Mouse (Mus musculus) left cerebral cortex, adult 2 months (tissue): ENCODE data around the gene Rbbp5. TPM values are rescaled to one million over a fixed set of nuclear protein-coding genes. Genes with fewer than 3 reads are reported as not detected.
A peak's percentile ranks its signal among the peaks of the same experiment; 100 is the strongest.
"Not testable (repeated sequence)": the region's sequence is repeated elsewhere in the genome, so short reads cannot be mapped to it uniquely, and the experiment has no call there.

Source experiments
- DNase-seq, 2 experiments: peaks; one replicate each; pipeline ENCODE4 v3.0.0; 2021 to 2022; ENCODE audit warnings: low spot score in 2 of 2, mixed read lengths in 1 of 2; ENCODE audit errors: extremely low spot score in 1 of 2
- H3K27ac ChIP-seq: fragments of 200-600 bp; 2 replicates; pipeline ENCODE4 v1.8.1; 2022
- H3K4me3 ChIP-seq: fragments of 200-600 bp; 2 replicates; pipeline ENCODE4 v1.8.1; 2022
- CTCF ChIP-seq: fragments of 200-600 bp; IDR thresholded peaks from 2 replicates; pipeline ENCODE4 v1.8.1; 2022; ENCODE audit warnings: antibody characterized with exemption, mild to moderate bottlenecking, moderate library complexity
- intact Hi-C: fragments of 180-260 bp; cut with DNase I; formaldehyde crosslinking; loops from one replicate; pipeline ENCODE4 v1.15.1; 2025
- total RNA-seq, 2 experiments: library from RNA; stranded (reverse); gene quantifications; 2 replicates each; pipeline ENCODE4 v1.2.3; 2021

Gene Rbbp5
- total RNA-seq, 2 experiments from 2014 or later, result 55.1 to 62.5 TPM

DNA sequence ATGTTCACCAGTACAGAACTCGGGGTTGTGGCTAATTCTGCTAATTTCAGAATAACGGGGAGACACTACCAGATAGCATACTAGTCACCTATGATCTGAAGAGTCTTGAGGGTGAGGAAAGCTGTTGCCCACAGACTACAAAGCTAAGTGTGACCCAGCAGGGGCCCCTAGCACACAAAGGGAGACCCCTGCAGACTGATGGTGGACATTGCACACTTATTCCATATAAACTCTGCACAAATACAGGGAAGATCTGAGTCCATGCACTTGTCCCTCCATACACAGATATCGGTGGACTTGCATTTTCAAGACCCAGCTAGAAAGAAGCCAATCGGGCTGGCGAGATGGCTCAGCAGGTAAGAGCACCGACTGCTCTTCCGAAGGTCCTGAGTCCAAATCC is 7.6 kb upstream of the Rbbp5 start:
- intact Hi-C loops, result no loop called here
- H3K27ac ChIP-seq, result no peak overlapping the region
- no peak for DNase-seq

DNA sequence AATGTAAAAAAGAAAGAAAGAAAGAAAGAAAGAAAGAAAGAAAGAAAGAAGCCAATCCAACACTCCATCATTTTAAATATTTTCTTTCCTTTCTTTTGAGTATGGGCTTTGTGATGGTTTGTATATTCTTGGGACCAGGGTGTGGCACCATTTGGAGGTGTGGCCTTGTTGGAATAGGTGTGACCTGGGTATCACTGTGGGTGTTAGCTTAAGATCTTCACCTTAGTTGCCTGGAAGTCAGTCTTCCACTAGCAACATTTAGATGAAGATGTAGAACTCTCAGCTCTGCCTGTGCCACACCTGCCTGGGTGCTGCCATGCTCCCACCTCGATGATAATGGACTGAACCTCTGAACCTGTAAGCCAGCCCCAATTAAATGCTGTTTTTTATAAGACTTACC is 7.1 kb upstream of the Rbbp5 start:
- H3K4me3 ChIP-seq, DNase-seq, H3K27ac ChIP-seq, intact Hi-C loops: not testable (repeated sequence)

More for the DNA sequence above, 7.6 kb upstream of the Rbbp5 start:
- no peak overlapping the region for H3K4me3 ChIP-seq
- no peak; the same call in none of the 2 replicates for TF ChIP-seq CTCF

DNA sequence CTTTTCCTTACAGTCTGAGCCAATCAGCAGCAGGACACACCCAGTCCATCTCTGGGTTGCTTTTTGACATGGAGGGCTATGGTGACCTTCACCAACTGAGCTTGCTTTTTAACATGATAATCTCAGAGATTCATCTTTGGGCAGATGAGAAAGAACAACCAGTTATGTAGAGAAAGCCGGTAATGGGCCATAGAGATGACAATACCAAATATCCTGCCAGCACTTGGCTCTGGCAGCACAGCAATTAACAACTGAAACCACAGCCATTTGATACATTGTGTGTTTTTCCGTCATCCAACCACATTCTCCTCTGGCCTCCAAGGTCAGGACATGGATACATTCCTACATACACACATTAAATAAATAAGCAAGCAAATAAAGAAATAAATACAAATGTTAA is 6.1 kb upstream of the Rbbp5 start:
- intact Hi-C loops, result no loop called here
- TF ChIP-seq CTCF, result no peak
- H3K4me3 ChIP-seq, result no peak overlapping the region
- DNase-seq, result no peak
- H3K27ac ChIP-seq, result no peak overlapping the region

DNA sequence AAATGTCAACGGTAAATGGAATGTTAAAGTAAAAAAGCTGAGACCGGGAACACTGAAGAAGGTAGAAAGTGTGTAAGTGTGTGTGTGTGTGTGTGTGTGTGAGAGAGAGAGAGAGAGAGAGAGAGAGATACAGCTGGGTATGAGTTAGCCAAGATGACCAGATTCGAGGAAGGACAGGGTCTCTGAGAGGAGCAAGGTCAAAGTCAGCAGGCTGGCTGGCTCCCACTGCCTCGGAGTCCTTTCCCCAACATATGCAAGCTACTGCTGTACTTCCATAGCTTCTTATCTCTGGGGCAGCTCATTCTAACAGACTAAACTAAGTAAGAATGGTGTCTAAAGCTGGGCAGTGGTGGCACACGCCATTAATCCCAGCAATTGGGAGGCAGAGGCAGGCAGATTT is 5.7 kb upstream of the Rbbp5 start:
- H3K27ac ChIP-seq, result no peak overlapping the region
- H3K4me3 ChIP-seq, result no peak overlapping the region
- intact Hi-C loops, result no loop called here
- no peak for TF ChIP-seq CTCF
- DNase-seq, result no peak

DNA sequence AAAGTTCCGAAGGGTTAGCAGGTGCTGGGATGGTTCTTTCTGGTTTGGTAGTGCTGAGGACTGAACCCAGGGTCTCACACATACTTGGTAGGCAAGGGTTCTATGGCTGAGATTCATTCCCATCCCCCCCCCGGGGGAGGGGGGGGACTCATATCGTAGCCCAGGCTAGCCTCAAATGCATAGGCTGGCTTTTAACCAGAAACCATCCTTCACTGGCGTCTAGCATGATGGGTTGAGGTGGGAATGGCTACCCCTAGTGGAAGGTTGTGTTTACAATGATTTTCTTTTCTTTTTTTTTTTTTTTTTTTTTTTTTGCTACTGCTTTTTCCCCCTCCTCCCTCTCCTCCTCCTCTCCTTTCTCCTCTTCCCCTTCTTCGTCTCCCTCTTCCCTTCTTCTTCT is 4.6 kb upstream of the Rbbp5 start:
- no peak for DNase-seq
- Histone ChIP-seq H3K4me3 (no peak overlapping the region), H3K27ac (no peak overlapping the region)
- intact Hi-C loops, result no loop called here
- TF ChIP-seq CTCF, result peak; percentile 30

DNA sequence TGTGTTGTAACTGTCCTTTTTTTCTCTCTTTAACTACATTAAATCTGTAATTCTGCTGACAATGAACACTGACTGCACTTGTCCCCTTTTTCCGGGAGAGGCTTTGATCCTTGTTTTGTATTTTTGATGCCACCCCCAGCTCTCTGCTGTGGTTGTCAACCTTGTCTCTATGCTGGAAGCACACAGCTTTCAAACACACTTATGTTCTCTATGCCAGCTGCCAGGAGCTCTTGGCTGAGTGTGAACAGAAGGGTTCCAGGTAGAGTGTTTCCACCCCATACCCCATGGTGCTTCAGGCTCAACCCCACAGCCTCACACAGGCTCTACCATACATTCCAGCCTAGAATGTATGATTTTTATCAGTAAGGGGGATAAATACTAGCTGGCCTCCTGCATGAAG is 2.7 kb upstream of the Rbbp5 start:
- no peak for DNase-seq
- TF ChIP-seq CTCF, result no peak
- intact Hi-C loops, result no loop called here
- Histone ChIP-seq H3K27ac (no peak overlapping the region), H3K4me3 (no peak overlapping the region)

DNA sequence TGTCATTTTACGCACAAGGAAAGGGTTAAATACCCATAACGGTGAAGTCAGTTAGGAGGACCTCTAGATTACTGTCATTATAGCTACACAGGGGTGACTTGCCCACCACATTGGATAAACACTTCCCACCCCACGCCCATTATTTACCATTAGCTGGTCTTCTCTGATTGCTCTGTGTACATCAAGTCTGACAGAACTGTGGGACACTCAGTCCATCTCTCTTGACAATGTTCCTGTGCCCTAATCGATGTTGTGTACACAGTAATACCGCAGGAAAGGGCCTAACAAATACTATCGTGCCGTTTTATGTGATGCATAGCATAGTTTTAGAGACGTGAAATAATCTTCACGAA is 614 bp upstream of the Rbbp5 start:
- peak overlapping the region; percentile 81 for H3K4me3 ChIP-seq
- H3K27ac ChIP-seq, result peak overlapping the region; percentile 100
- no peak for TF ChIP-seq CTCF
- intact Hi-C loops, result loop anchor here (2.0 kb wide), 1 partner anchor 110 kb away; no protein-coding TSS in a partner anchor
- no peak for DNase-seq

DNA sequence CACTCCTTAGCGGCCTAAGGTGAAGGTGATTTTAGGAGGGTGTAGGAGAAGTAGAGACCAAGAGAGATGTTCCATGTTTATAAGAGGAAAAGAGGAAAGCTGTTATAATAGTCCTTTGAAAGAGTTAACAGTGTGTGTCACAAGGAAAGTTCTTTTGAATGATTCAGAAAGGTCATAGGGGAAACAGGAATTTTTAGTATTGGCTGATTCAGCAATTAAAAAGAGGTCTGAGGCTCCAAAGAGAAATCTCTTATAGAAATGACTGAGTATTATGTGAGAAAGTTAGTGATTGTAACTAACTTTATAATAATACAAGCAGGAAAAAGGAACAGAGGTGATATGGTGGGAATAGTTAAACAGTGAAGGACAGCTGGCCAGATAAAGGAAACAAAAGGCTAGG is 2.3 kb downstream of the Rbbp5 start:
- no peak for TF ChIP-seq CTCF
- intact Hi-C loops, result no loop called here
- H3K27ac ChIP-seq, result no peak overlapping the region
- DNase-seq, result no peak
- no peak overlapping the region for H3K4me3 ChIP-seq

DNA sequence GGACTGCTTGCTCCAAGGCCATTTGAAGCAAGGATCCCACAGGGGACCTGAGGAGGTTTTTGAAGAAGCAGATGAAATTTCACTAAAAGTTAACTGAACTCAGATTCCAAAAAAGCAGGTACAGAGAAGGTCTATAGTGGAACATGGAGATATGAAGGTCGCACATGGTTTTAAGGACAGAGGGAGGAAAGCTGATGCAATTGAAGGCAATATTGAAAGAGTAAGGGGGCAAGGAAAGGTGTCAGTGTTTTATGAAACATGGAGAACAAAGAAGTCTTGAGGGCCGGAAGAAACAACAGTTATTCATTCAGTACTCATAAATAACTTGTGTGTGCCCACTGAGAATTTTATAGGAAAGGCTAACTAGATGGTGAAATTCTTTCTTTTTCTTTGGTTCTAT is 4.5 kb downstream of the Rbbp5 start:
- intact Hi-C loops, result no loop called here
- no peak for TF ChIP-seq CTCF
- DNase-seq, result no peak
- Histone ChIP-seq H3K4me3 (no peak overlapping the region), H3K27ac (no peak overlapping the region)

DNA sequence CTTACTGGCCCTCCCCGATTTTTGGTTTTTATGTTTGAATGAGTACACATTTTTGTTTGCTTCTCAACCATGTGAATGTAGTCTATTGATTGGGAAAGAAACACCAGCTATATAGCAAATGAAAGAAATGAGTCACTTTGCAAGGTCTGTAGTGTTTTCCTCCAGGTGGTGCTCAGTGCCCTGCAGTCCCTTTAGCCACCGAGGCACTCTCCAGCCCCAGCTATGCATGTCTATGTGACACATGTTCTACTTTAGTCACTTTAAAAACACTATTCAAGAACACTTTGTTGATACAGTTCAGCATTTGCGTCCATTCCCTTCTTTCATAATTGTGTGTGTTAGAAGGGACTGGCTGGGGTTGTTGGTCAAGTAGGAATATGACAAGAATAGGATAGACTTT is 6.1 kb downstream of the Rbbp5 start:
- DNase-seq, result no peak
- no peak overlapping the region for H3K4me3 ChIP-seq
- intact Hi-C loops, result no loop called here
- no peak for TF ChIP-seq CTCF
- no peak overlapping the region for H3K27ac ChIP-seq

DNA sequence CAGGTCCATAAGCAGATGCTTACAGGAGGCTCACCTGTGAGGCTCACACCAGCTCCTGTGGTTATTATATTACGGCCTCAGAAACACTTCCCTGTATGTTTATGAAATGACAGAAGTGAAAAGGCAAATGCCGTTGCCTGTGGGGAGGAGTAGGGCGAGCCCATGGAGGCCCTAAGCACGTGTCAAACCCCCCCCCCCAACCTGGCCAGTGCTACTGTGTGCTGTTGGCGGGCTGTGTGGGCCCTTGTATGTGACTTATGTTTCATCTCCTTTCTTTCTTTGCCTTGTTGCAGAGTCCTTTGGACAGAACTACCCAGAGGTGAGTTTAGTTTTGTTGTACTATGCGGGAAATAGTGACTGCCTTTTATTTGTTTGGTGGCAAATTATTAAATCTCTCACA is 6.6 kb downstream of the Rbbp5 start:
- no peak for TF ChIP-seq CTCF
- intact Hi-C loops, result no loop called here
- Histone ChIP-seq H3K27ac (no peak overlapping the region), H3K4me3 (no peak overlapping the region)
- no peak for DNase-seq

DNA sequence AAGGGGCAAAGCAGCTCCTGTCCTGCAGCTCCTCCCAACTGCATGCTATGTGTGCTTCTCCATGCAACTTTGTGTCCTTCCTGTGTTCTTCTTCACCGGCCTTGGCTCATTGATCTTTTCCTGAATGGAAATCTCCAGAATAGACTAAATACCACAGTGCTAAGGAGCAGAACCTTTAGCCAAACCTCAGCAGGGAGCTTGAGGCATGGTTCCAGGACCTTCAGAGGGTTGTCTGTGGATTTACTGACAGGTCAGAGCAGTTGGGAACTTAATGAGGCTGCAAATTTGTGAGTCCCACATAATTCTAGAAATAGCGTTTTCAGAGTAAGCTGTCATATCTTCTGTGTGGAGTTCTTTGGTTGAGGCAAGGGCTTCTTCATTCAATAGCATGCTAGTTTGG is 23.4 kb downstream of the Rbbp5 start:
- H3K4me3 ChIP-seq, result no peak overlapping the region
- no peak for TF ChIP-seq CTCF
- intact Hi-C loops, result no loop called here
- DNase-seq, result no peak
- H3K27ac ChIP-seq, result no peak overlapping the region

DNA sequence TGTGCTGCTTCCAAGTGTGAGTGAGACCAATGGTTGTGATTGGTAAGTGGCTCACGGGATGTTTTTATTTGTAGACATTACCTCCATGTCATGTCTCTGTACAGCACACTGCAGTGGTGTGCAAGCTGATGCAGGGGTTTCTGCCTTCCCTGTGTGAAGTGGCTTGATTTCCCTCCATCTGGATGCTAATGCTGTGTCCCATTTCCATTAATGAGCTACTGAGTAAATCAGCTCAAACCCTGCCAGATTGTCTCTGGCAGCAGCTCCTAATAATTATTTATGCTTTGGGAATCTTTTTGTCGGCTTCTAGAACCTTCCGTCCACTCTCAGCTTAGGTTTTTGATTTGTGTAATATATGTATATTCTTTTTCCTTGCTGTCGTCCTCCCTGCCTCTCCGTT is 28.0 kb downstream of the Rbbp5 start:
- DNase-seq, result no peak
- Histone ChIP-seq H3K27ac (peak overlapping the region; percentile 68), H3K4me3 (no peak overlapping the region)
- no peak for TF ChIP-seq CTCF
- intact Hi-C loops, result no loop called here

DNA sequence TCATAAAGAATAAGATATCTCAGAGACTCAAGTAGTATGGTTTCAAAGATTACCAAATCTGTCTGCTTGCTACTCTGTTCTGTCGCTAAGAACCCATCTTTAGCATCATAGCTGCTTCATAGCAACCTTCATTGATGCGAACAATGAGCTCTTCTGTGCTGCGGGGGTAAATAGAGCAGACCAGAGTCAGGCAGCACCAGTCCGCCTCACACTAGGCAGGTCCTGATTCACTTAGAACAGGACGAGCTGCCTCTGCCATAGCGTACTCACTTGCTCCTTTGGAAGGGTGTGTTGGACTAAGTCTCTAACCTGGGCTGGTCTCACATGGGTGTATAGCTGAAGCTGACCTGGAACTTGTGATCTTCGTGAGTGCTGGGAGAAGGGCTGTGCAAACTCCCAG is 28.9 kb downstream of the Rbbp5 start, which contains the start of gene Tmem81:
Tmem81 (plus strand) TSS at position 173 of the 400 bp plus-strand sequence.
- TF ChIP-seq CTCF, result no peak
- intact Hi-C loops, result no loop called here
- DNase-seq, result no peak
- peak within 1 kb of the TSS; percentile 68 for H3K27ac ChIP-seq
- no peak within 1 kb of the TSS for H3K4me3 ChIP-seq
